Mouse (Mus musculus): ENCODE measurements around the gene Mrtfb. TPM values are rescaled to one million over a fixed set of nuclear protein-coding genes. Genes with fewer than 3 reads are reported as not detected.

Mrtfb gene
- polyA plus RNA-seq, 1 experiment from 2014 or later = 15.4 TPM

GRCm38 (mm10) chr16:13353927-13354326 is 97.6 kb downstream of the Mrtfb start:
- WGBS = 42% methylated on average over 4 of the region's 4 CpGs
- H3K9me3 ChIP-seq (ENCODE audit: control insufficient read depth, low read length) = no peaks in the 10 kb centered on the region
- no peak overlapping the region for H3K4me3 ChIP-seq (replicated peaks; ENCODE audit: low read length)
- no peak overlapping the region for H3K4me2 ChIP-seq (replicated peaks)
- no peaks in the 10 kb centered on the region for H3K27me3 ChIP-seq (ENCODE audit: control insufficient read depth, insufficient read depth, low read length)
- H3K27ac ChIP-seq = no peak overlapping the region
- DNase-seq (ENCODE audit: low spot score) (no peak), ATAC-seq (ENCODE audit: low FRiP score) (no peak)
- no peak overlapping the region for H3K9ac ChIP-seq
- H3K4me1 ChIP-seq (replicated peaks; ENCODE audit: control insufficient read depth, insufficient read depth, low read length) = peaks cover 12% of the 10 kb centered on the region
- H3K36me3 ChIP-seq (replicated peaks; ENCODE audit: control insufficient read depth, insufficient read depth) = no peaks in the 10 kb centered on the region

- Histone ChIP-seq H3K36me3 (replicated peaks; ENCODE audit: control insufficient read depth, insufficient read depth) (no peaks in the 10 kb centered on the region), H3K4me1 (replicated peaks; ENCODE audit: control insufficient read depth, insufficient read depth, low read length) (peaks cover 16% of the 10 kb centered on the region), H3K4me2 (replicated peaks) (no peak overlapping the region), H3K27ac (no peak overlapping the region), H3K9me3 (ENCODE audit: control insufficient read depth, low read length) (no peaks in the 10 kb centered on the region), H3K4me3 (replicated peaks; ENCODE audit: low read length) (no peak overlapping the region), H3K9ac (no peak overlapping the region), H3K27me3 (ENCODE audit: control insufficient read depth, insufficient read depth, low read length) (no peaks in the 10 kb centered on the region)
- 70% methylated on average over 5 of the region's 5 CpGs for WGBS
- DNase-seq (ENCODE audit: low spot score) (no peak), ATAC-seq (ENCODE audit: low FRiP score) (no peak)
Observed at GRCm38 (mm10) chr16:13354431-13354830, 98.2 kb downstream of the Mrtfb start.

GRCm38 (mm10) chr16:13357806-13358679 is 101.8 kb downstream of the Mrtfb start:
- no peaks in the 10 kb centered on the region for H3K36me3 ChIP-seq (replicated peaks; ENCODE audit: control insufficient read depth, insufficient read depth)
- WGBS = 17% methylated on average over 15 of the region's 15 CpGs
- no peaks in the 10 kb centered on the region for H3K9me3 ChIP-seq (ENCODE audit: control insufficient read depth, low read length)
- DNase-seq (ENCODE audit: low spot score) = peak; percentile 84
- H3K4me2 ChIP-seq (replicated peaks) = peak overlapping the region; percentile 51
- H3K4me3 ChIP-seq (replicated peaks; ENCODE audit: low read length) = peak overlapping the region; percentile 25
- peak; percentile 74 for ATAC-seq (ENCODE audit: low FRiP score)
- H3K4me1 ChIP-seq (replicated peaks; ENCODE audit: control insufficient read depth, insufficient read depth, low read length) = peaks cover 20% of the 10 kb centered on the region
- no peaks in the 10 kb centered on the region for H3K27me3 ChIP-seq (ENCODE audit: control insufficient read depth, insufficient read depth, low read length)
- peak overlapping the region; percentile 76 for H3K27ac ChIP-seq
- peak overlapping the region; percentile 44 for H3K9ac ChIP-seq

- Histone ChIP-seq H3K9me3 (ENCODE audit: control insufficient read depth, low read length) (no peaks in the 10 kb centered on the region), H3K27ac (peak overlapping the region; percentile 76), H3K36me3 (replicated peaks; ENCODE audit: control insufficient read depth, insufficient read depth) (no peaks in the 10 kb centered on the region), H3K4me3 (replicated peaks; ENCODE audit: low read length) (peak overlapping the region; percentile 25; the same call in 1 of the 2 replicates), H3K9ac (peak overlapping the region; percentile 44), H3K27me3 (ENCODE audit: control insufficient read depth, insufficient read depth, low read length) (no peaks in the 10 kb centered on the region), H3K4me2 (replicated peaks) (peak overlapping the region; percentile 51), H3K4me1 (replicated peaks; ENCODE audit: control insufficient read depth, insufficient read depth, low read length) (peaks cover 20% of the 10 kb centered on the region)
- ATAC-seq (ENCODE audit: low FRiP score) (no peak), DNase-seq (ENCODE audit: low spot score) (no peak)
Observed at GRCm38 (mm10) chr16:13358741-13359140, 102.5 kb downstream of the Mrtfb start.

GRCm38 (mm10) chr16:13359405-13359858 is 103.2 kb downstream of the Mrtfb start:
- 49% methylated on average over 9 of the region's 9 CpGs for WGBS
- peak overlapping the region; percentile 68 for H3K27ac ChIP-seq
- peak overlapping the region; percentile 51 for H3K4me2 ChIP-seq (replicated peaks)
- H3K9me3 ChIP-seq (ENCODE audit: control insufficient read depth, low read length) = no peaks in the 10 kb centered on the region
- peak overlapping the region; percentile 25; the same call in 1 of the 2 replicates for H3K4me3 ChIP-seq (replicated peaks; ENCODE audit: low read length)
- DNase-seq (ENCODE audit: low spot score) = no peak
- peaks cover 20% of the 10 kb centered on the region; the same call in 1 of the 2 replicates for H3K4me1 ChIP-seq (replicated peaks; ENCODE audit: control insufficient read depth, insufficient read depth, low read length)
- H3K27me3 ChIP-seq (ENCODE audit: control insufficient read depth, insufficient read depth, low read length) = no peaks in the 10 kb centered on the region
- no peaks in the 10 kb centered on the region for H3K36me3 ChIP-seq (replicated peaks; ENCODE audit: control insufficient read depth, insufficient read depth)
- ATAC-seq (ENCODE audit: low FRiP score) = 0 out of 2 replicates have a peak, but pooled peaks have one; percentile 25
- H3K9ac ChIP-seq = peak overlapping the region; percentile 44

GRCm38 (mm10) chr16:13360208-13360607 is 103.9 kb downstream of the Mrtfb start:
- no peaks in the 10 kb centered on the region for H3K27me3 ChIP-seq (ENCODE audit: control insufficient read depth, insufficient read depth, low read length)
- ATAC-seq (ENCODE audit: low FRiP score) (no peak), DNase-seq (ENCODE audit: low spot score) (no peak)
- no peak overlapping the region for H3K9ac ChIP-seq
- no peak overlapping the region for H3K4me3 ChIP-seq (replicated peaks; ENCODE audit: low read length)
- no peaks in the 10 kb centered on the region for H3K9me3 ChIP-seq (ENCODE audit: control insufficient read depth, low read length)
- peak overlapping the region; percentile 51 for H3K4me2 ChIP-seq (replicated peaks)
- H3K36me3 ChIP-seq (replicated peaks; ENCODE audit: control insufficient read depth, insufficient read depth) = no peaks in the 10 kb centered on the region
- no peak overlapping the region for H3K27ac ChIP-seq
- H3K4me1 ChIP-seq (replicated peaks; ENCODE audit: control insufficient read depth, insufficient read depth, low read length) = peaks cover 20% of the 10 kb centered on the region; the same call in 1 of the 2 replicates

GRCm38 (mm10) chr16:13360835-13361234 is 104.6 kb downstream of the Mrtfb start:
- WGBS = 91% methylated on average over 5 of the region's 5 CpGs
- Histone ChIP-seq H3K4me1 (replicated peaks; ENCODE audit: control insufficient read depth, insufficient read depth, low read length) (peaks cover 20% of the 10 kb centered on the region; the same call in 1 of the 2 replicates), H3K9me3 (ENCODE audit: control insufficient read depth, low read length) (no peaks in the 10 kb centered on the region), H3K36me3 (replicated peaks; ENCODE audit: control insufficient read depth, insufficient read depth) (no peaks in the 10 kb centered on the region), H3K27me3 (ENCODE audit: control insufficient read depth, insufficient read depth, low read length) (no peaks in the 10 kb centered on the region), H3K27ac (no peak overlapping the region), H3K4me2 (replicated peaks) (no peak overlapping the region), H3K9ac (no peak overlapping the region), H3K4me3 (replicated peaks; ENCODE audit: low read length) (no peak overlapping the region)
- no peak for DNase-seq (ENCODE audit: low spot score)
- no peak for ATAC-seq (ENCODE audit: low FRiP score)

GRCm38 (mm10) chr16:13363141-13363540 is 106.9 kb downstream of the Mrtfb start:
- Histone ChIP-seq H3K9ac (no peak overlapping the region), H3K4me2 (replicated peaks) (no peak overlapping the region), H3K4me3 (replicated peaks; ENCODE audit: low read length) (no peak overlapping the region), H3K9me3 (ENCODE audit: control insufficient read depth, low read length) (no peaks in the 10 kb centered on the region), H3K4me1 (replicated peaks; ENCODE audit: control insufficient read depth, insufficient read depth, low read length) (peaks cover 25% of the 10 kb centered on the region; the same call in 1 of the 2 replicates), H3K36me3 (replicated peaks; ENCODE audit: control insufficient read depth, insufficient read depth) (no peaks in the 10 kb centered on the region), H3K27me3 (ENCODE audit: control insufficient read depth, insufficient read depth, low read length) (no peaks in the 10 kb centered on the region), H3K27ac (no peak overlapping the region)
- no peak for ATAC-seq (ENCODE audit: low FRiP score)
- DNase-seq (ENCODE audit: low spot score) = no peak
- WGBS = 76% methylated on average over 5 of the region's 5 CpGs

GRCm38 (mm10) chr16:13364145-13364544 is 107.9 kb downstream of the Mrtfb start:
- no peaks in the 10 kb centered on the region for H3K27me3 ChIP-seq (ENCODE audit: control insufficient read depth, insufficient read depth, low read length)
- peaks cover 17% of the 10 kb centered on the region; the same call in 1 of the 2 replicates for H3K4me1 ChIP-seq (replicated peaks; ENCODE audit: control insufficient read depth, insufficient read depth, low read length)
- 75% methylated on average over 3 of the region's 3 CpGs for WGBS
- H3K4me2 ChIP-seq (replicated peaks) = no peak overlapping the region
- H3K9ac ChIP-seq = no peak overlapping the region
- no peaks in the 10 kb centered on the region for H3K36me3 ChIP-seq (replicated peaks; ENCODE audit: control insufficient read depth, insufficient read depth)
- DNase-seq (ENCODE audit: low spot score) (no peak), ATAC-seq (ENCODE audit: low FRiP score) (no peak)
- no peak overlapping the region for H3K27ac ChIP-seq
- H3K4me3 ChIP-seq (replicated peaks; ENCODE audit: low read length) = no peak overlapping the region
- H3K9me3 ChIP-seq (ENCODE audit: control insufficient read depth, low read length) = no peaks in the 10 kb centered on the region
